Mouse (Mus musculus): Measurements from ENCODE around the gene Zfp408.

DNA sequence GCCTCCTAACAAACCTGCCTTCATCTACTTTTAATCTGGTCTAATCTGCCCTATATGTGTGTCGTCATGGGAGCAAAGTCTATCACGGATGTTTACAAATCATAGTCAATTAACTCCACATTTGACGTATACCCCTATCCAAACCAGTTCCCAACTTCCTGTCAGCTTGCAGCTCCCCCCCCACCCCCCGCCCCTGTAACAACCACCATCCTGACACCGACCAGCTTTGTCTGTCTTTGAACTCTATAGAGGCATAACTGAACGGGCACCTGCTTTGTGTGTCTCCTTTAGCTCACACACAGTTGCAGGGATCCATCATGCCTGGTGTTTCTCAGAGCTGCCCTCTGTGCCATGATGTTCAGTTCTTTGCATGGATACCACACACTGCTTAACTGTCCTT is 10.7 kb downstream of the Zfp408 start:
- no peak for TF ChIP-seq POLR2A (IDR thresholded peaks at IDR 0.05; ENCODE audit: borderline replicate concordance, extremely low read depth, low read depth, low read length)
- TF ChIP-seq CTCF (IDR thresholded peaks at IDR 0.05; ENCODE audit: insufficient read depth, low read length), result no peak
